Mouse (Mus musculus): ENCODE measurements around the gene Slc22a16.

DNA sequence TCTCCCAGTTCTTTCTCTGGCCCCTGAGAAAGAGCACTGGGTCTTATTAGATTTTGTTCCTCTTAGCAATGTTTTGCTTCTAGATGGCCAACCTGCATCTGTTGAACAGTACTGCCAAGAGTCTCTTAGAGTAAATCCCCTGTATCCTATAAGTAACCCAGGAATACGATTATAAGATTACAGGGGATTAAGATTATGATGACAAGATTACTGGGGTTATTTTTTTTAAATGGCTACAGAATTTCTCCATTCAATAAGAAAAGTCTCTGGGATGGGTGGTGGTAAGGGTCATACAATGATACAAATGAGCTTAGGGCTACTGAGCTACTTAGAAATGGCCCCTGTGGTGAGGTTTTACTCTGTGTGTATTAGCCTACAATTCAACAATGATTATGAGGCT, 75.2 kb downstream of the Slc22a16 start:
- TF ChIP-seq CTCF (IDR thresholded peaks at IDR 0.05; ENCODE audit: borderline replicate concordance, insufficient read depth, low read length) (no peak), POLR2A (IDR thresholded peaks at IDR 0.05; ENCODE audit: low read depth, low read length) (no peak)

All from embryonic fibroblast, embryonic 13.5 days (primary cell).